Mouse (Mus musculus) T-helper 17 cell (primary cell): ENCODE measurements at regions not wholly inside any gene's neighbourhood (a gene's known extent, or its start where the extent isn't known, plus 50 kb on each side); places are given as distances from the start of the nearest gene placed in this dataset.

ENCODE experiments used
- in situ Hi-C, 2 experiments: fragments of 300-600 bp; cut with MboI, MseI; formaldehyde crosslinking; loops; 1 replicate in 1 of 2; 2 replicates in 1 of 2; pipeline ENCODE4 v1.15.1; 2025; ENCODE audit warnings: high pct_unique_total_duplicates in 2 of 2

- in situ Hi-C loops: no loop called here
These were observed 76.5 kb upstream of the Tnfaip3 start for GRCm38 (mm10) chr10:19091949-19092348.

- in situ Hi-C loops: no loop called here
These were observed 75.7 kb upstream of the Tnfaip3 start for GRCm38 (mm10) chr10:19091110-19091509.

GRCm38 (mm10) chr10:19086995-19087394, 71.5 kb upstream of the Tnfaip3 start:
- in situ Hi-C loops: no loop called here

- in situ Hi-C loops: no loop called here
These were observed 66.7 kb upstream of the Tnfaip3 start for GRCm38 (mm10) chr10:19082136-19082535.

- in situ Hi-C loops: no loop called here
These were observed 62.6 kb upstream of the Tnfaip3 start for GRCm38 (mm10) chr10:19078047-19078446.

- in situ Hi-C loops: loop anchor here in 1 of 2 experiments (5.0 kb wide), 1 partner anchor 51 kb away; the partner anchor contains the start of gene Tnfaip3
These were observed 52.9 kb upstream of the Tnfaip3 start for GRCm38 (mm10) chr10:19068377-19068776.

- in situ Hi-C loops: loop anchor here in 1 of 2 experiments (5.0 kb wide), 1 partner anchor 50 kb away; the partner anchor contains the start of gene Tnfaip3
These were observed 52.2 kb upstream of the Tnfaip3 start for GRCm38 (mm10) chr10:19067623-19068022.

GRCm38 (mm10) chr10:19066821-19067350, 51.4 kb upstream of the Tnfaip3 start:
- in situ Hi-C loops: loop anchor here in 1 of 2 experiments (5.0 kb wide), 1 partner anchor 50 kb away; the partner anchor contains the start of gene Tnfaip3
